Mouse (Mus musculus) CH12.LX (cell line): ENCODE data around the gene Cited4. TPM values are rescaled to one million over a fixed set of nuclear protein-coding genes. Genes with fewer than 3 reads are reported as not detected.

Experiments used
- DNase-seq: peaks from one replicate; pipeline ENCODE4 v3.0.0-alpha.2; 2013; ENCODE audit errors: extremely low read depth
- H3K27ac ChIP-seq: 2 replicates; pipeline ENCODE4 v1.5.1; 2012; ENCODE audit warnings: low read depth, mild to moderate bottlenecking, control low read depth, moderate library complexity; ENCODE audit not compliant: insufficient read depth
- H3K27me3 ChIP-seq: replicated peaks from 2 replicates; pipeline ENCODE3; 2012; ENCODE audit warnings: inconsistent platforms
- H3K36me3 ChIP-seq, 2 experiments: replicated peaks in 1 of 2; 2 replicates each; pipeline versions ENCODE3 to v1.6.1; 2012; ENCODE audit warnings: inconsistent platforms in 1 of 2, low read length in 1 of 2, mild to moderate bottlenecking in 1 of 2, mixed read lengths in 1 of 2, moderate library complexity in 1 of 2; ENCODE audit not compliant: control insufficient read depth in 1 of 2, insufficient read depth in 1 of 2
- H3K4me1 ChIP-seq, 2 experiments: 2 replicates each; pipeline ENCODE4 v1.6.1; 2012; ENCODE audit warnings: inconsistent platforms in 1 of 2, moderate library complexity in 1 of 2; ENCODE audit not compliant: insufficient read depth in 2 of 2, control insufficient read depth in 1 of 2
- H3K4me2 ChIP-seq: 2 replicates; pipeline ENCODE4 v1.6.1; 2012; ENCODE audit warnings: low read depth, mild to moderate bottlenecking, control low read depth; ENCODE audit not compliant: poor library complexity, insufficient read depth, severe bottlenecking
- H3K4me3 ChIP-seq, 3 experiments: fragments of 150-350 bp in 1 of 3; sonication (generic) in 1 of 3; replicated peaks in 1 of 3; 2 replicates each; pipeline versions ENCODE3 to v1.5.1; 2011 to 2012; ENCODE audit warnings: low read depth in 2 of 3, low read length in 2 of 3, mild to moderate bottlenecking in 2 of 3, moderate library complexity in 2 of 3, control low read depth in 1 of 3, improper control_type of control experiment in 1 of 3, inconsistent platforms in 1 of 3, mixed read lengths in 1 of 3; ENCODE audit not compliant: poor library complexity in 1 of 3
- H3K79me2 ChIP-seq: replicated peaks from 2 replicates; pipeline ENCODE4 v1.6.1; 2012; ENCODE audit warnings: mild to moderate bottlenecking, moderate library complexity; ENCODE audit not compliant: control insufficient read depth, poor library complexity, insufficient read depth, severe bottlenecking; ENCODE audit errors: extremely low read depth
- H3K9ac ChIP-seq: 2 replicates; pipeline ENCODE4 v1.6.1; 2012; ENCODE audit warnings: low read depth, mild to moderate bottlenecking, control low read depth, moderate library complexity; ENCODE audit not compliant: insufficient read depth
- H3K9me3 ChIP-seq: replicated peaks from 2 replicates; pipeline ENCODE3; 2012; ENCODE audit warnings: low read length, inconsistent platforms, mixed read lengths
- CTCF ChIP-seq, 2 experiments: IDR thresholded peaks in 1 of 2; conservative IDR thresholded peaks in 1 of 2; 2 replicates each; pipeline ENCODE4 v1.5.1; 2011 to 2012; ENCODE audit warnings: low read depth in 2 of 2, low read length in 2 of 2, improper control_type of control experiment in 1 of 2, inconsistent platforms in 1 of 2, mild to moderate bottlenecking in 1 of 2, moderate library complexity in 1 of 2
- ELF1 ChIP-seq: IDR thresholded peaks from 2 replicates; pipeline ENCODE4 v1.6.1; 2014; ENCODE audit warnings: low read depth, mild to moderate bottlenecking, inconsistent platforms, low read length, improper control_type of control experiment
- JUND ChIP-seq: conservative IDR thresholded peaks from 2 replicates; pipeline ENCODE4 v1.6.1; 2011; ENCODE audit warnings: low read depth, low read length, improper control_type of control experiment
- KAT2A ChIP-seq: IDR thresholded peaks from 2 replicates; pipeline ENCODE4 v1.6.1; 2012; ENCODE audit warnings: low read length, improper control_type of control experiment, inconsistent platforms; ENCODE audit not compliant: insufficient replicate concordance
- MAFK ChIP-seq: IDR thresholded peaks from 2 replicates; pipeline ENCODE4 v1.6.1; 2011; ENCODE audit warnings: low read length, improper control_type of control experiment; ENCODE audit not compliant: insufficient replicate concordance
- MEF2A ChIP-seq: IDR thresholded peaks from 2 replicates; pipeline ENCODE4 v1.6.1; 2014; ENCODE audit warnings: low read depth, mild to moderate bottlenecking, inconsistent platforms, low read length, improper control_type of control experiment, borderline replicate concordance
- MYC ChIP-seq: IDR thresholded peaks from 2 replicates; pipeline ENCODE4 v1.6.1; 2011; ENCODE audit warnings: low read depth, mild to moderate bottlenecking, improper control_type of control experiment, low read length
- NELFE ChIP-seq: IDR thresholded peaks from 2 replicates; pipeline ENCODE4 v1.6.1; 2011; ENCODE audit warnings: low read depth, low read length, improper control_type of control experiment
- POLR2AphosphoS2 ChIP-seq: IDR thresholded peaks from 2 replicates; pipeline ENCODE4 v1.6.1; 2011; ENCODE audit warnings: low read depth, low read length, improper control_type of control experiment
- RAD21 ChIP-seq: IDR thresholded peaks from 2 replicates; pipeline ENCODE4 v1.6.1; 2011; ENCODE audit warnings: low read depth, mild to moderate bottlenecking, low read length, improper control_type of control experiment, moderate library complexity
- SMC3 ChIP-seq: IDR thresholded peaks from 2 replicates; pipeline ENCODE4 v1.6.1; 2011; ENCODE audit warnings: low read depth, low read length, improper control_type of control experiment
- TCF12 ChIP-seq: IDR thresholded peaks from 2 replicates; pipeline ENCODE4 v1.6.1; 2014; ENCODE audit warnings: low read depth, mild to moderate bottlenecking, inconsistent platforms, low read length, improper control_type of control experiment
- USF2 ChIP-seq: conservative IDR thresholded peaks from 2 replicates; pipeline ENCODE4 v1.6.1; 2011; ENCODE audit warnings: low read depth, low read length, improper control_type of control experiment
- ZMIZ1 ChIP-seq: IDR thresholded peaks from 2 replicates; pipeline ENCODE4 v1.6.1; 2012; ENCODE audit warnings: low read depth, mild to moderate bottlenecking, inconsistent platforms, low read length, improper control_type of control experiment
- dilution Hi-C: fragments of 300-500 bp; cut with MboI; formaldehyde crosslinking; loops from 2 replicates; pipeline ENCODE4 v1.14.3; 2020; ENCODE audit warnings: low sequenced_read_pairs; ENCODE audit not compliant: extremely low pct_unique_long_range_greater_than_20kb, extremely low pct_ligation_motif_present
- in situ Hi-C: fragments of 300-500 bp; cut with MboI; formaldehyde crosslinking; loops from 3 replicates; pipeline ENCODE4 v1.14.3; 2019; ENCODE audit warnings: low sequenced_read_pairs, low pct_ligation_motif_present, low pct_unique_long_range_greater_than_20kb, mixed read lengths
- polyA plus RNA-seq: library from polyadenylated mRNA; unstranded; fragments of >175 nt; gene quantifications from 2 replicates; pipeline ENCODE4 v1.2.1, GENCODE M21; 2012; ENCODE audit warnings: low read depth; ENCODE audit not compliant: insufficient read length
- total RNA-seq, 2 experiments: library from RNA; depleted of rRNA; stranded (reverse); fragments of 300-350 nt in 1 of 2; fragments of >200 nt in 1 of 2; gene quantifications; 2 replicates each; pipeline ENCODE4 v1.2.3; 2012 to 2014

The Cited4 gene
- total and polyA plus RNA-seq, 3 experiments, result 0.25 to 0.36 TPM; not detected in 1

GRCm38 (mm10) chr4:120664601-120665000 lies 1.8 kb upstream of the Cited4 start:
- H3K36me3 ChIP-seq, result no peaks in the 10 kb centered on the region
- dilution Hi-C loops, result no loop called here
- no peak overlapping the region for H3K4me2 ChIP-seq

DNA sequence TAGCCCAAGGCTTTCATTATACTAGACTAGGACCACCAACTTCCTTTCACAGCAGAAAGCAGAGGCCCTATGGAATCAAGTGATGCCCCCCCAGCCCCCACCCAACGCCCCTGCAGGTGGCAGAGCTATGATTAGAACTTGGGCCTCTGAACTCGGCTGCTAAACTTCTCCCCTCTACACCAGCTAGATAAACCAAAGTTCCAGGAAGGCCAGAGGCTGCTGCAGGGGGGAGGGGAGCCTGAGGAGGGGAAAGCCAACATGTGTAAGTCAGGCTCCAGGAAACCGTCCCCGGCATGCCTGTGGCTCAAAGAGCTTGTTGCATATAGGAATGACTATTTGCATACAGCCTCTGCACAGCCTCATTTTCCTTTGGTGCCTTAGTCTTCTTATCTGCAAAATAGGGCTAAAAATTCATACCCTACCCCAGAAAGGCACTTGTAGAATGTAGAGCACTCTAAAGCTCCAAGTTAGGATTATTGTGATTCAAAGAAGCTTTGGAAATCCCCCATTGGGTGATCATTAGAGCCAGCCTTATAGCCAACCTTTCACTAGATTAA lies 1.1 kb upstream of the Cited4 start:
- TF ChIP-seq ELF1 (0 out of 2 replicates have a peak, but pooled peaks have one; percentile 23), CTCF (conservative IDR thresholded peaks at IDR 0.05 in 1 of 2, IDR thresholded peaks at IDR 0.05 in 1 of 2; ENCODE audit: low read depth in 2 of 2, low read length in 2 of 2) (no peak)
- Histone ChIP-seq H3K4me1 (peaks cover 7 to 33% of the 10 kb centered on the region in 2 experiments), H3K4me2 (no peak overlapping the region), H3K9me3 (peaks cover 4% of the 10 kb centered on the region), H3K27me3 (peaks cover 8% of the 10 kb centered on the region), H3K9ac (no peak overlapping the region), H3K79me2 (no peaks in the 10 kb centered on the region), H3K4me3 (no peak overlapping the region), H3K27ac (no peak overlapping the region), H3K36me3 (no peaks in the 10 kb centered on the region)
- in situ Hi-C loops (no loop called here), dilution Hi-C loops (no loop called here)
- DNase-seq, result peak; percentile 49

More at GRCm38 (mm10) chr4:120664601-120665000, 1.8 kb upstream of the Cited4 start:
- no peak for DNase-seq
- Histone ChIP-seq H3K27ac (no peak overlapping the region), H3K9ac (no peak overlapping the region), H3K4me3 (no peak overlapping the region), H3K4me1 (peaks cover 7 to 33% of the 10 kb centered on the region in 2 experiments)
- TF ChIP-seq ZMIZ1, result no peak
- TF ChIP-seq, all 38 proteins: peak for 0
- peaks cover 8% of the 10 kb centered on the region for H3K27me3 ChIP-seq
- peaks cover 3% of the 10 kb centered on the region for H3K9me3 ChIP-seq
- no peaks in the 10 kb centered on the region for H3K79me2 ChIP-seq
- in situ Hi-C loops, result no loop called here

DNA sequence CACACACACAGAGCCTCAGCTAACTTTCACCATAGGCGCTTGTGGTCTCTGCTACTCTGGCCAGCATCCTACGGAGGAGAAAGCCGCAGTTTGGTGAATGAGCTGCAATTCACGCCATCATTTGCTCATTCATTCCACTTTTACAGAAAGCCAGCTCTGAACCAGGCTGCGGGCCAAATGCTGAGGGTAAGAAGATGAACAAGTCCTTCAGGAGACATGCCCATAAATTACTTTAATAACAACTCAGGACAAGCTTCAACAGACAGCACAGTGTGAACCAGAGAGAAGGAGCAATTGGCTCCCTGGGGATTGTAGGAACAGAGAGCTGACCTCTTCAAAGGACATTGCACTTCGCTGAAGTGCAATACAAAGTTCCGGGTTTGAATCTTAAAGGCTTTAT lies 590 bp upstream of the Cited4 start:
- H3K9ac ChIP-seq, result no peak overlapping the region
- no peak for DNase-seq
- no peaks in the 10 kb centered on the region for H3K79me2 ChIP-seq
- H3K27me3 ChIP-seq, result peaks cover 8% of the 10 kb centered on the region
- H3K36me3 ChIP-seq, result no peaks in the 10 kb centered on the region
- peaks cover 7 to 33% of the 10 kb centered on the region in 2 experiments for H3K4me1 ChIP-seq
- TF ChIP-seq CTCF (conservative IDR thresholded peaks at IDR 0.05 in 1 of 2, IDR thresholded peaks at IDR 0.05 in 1 of 2; ENCODE audit: low read depth in 2 of 2, low read length in 2 of 2), result no peak
- TF ChIP-seq TCF12, result no peak
- no peak for TF ChIP-seq ELF1
- no peak for TF ChIP-seq JUND
- no peak for TF ChIP-seq NELFE
- no peak for TF ChIP-seq MYC
- TF ChIP-seq MAFK, result no peak
- no peak for TF ChIP-seq USF2
- no peak for TF ChIP-seq KAT2A
- no peak for TF ChIP-seq MEF2A
- TF ChIP-seq SMC3, result no peak
- TF ChIP-seq POLR2AphosphoS2, result no peak
- no peak for TF ChIP-seq RAD21
- peak overlapping the region; percentile 60; the same call in 1 of the 2 replicates for H3K4me2 ChIP-seq
- no peak overlapping the region for H3K27ac ChIP-seq
- H3K9me3 ChIP-seq, result peaks cover 5% of the 10 kb centered on the region
- dilution Hi-C loops, result no loop called here
- in situ Hi-C loops, result no loop called here
- no peak overlapping the region for H3K4me3 ChIP-seq
